Mouse (Mus musculus): ENCODE data around the gene St6gal1.
"Not testable (repeated sequence)": the region's sequence is repeated elsewhere in the genome, so short reads cannot be mapped to it uniquely, and the experiment has no call there.

St6gal1 gene

GRCm38 (mm10) chr16:23224671-23225068 lies at the start of gene St6gal1:
TSS of gene St6gal1 (plus strand) at chr16:23224740.
- in situ Hi-C loops (cut with MboI; ENCODE audit: unreplicated experiment in 2 of 2) = loop anchor here (5.0 to 10.0 kb wide), 5 partner anchors 48 to 670 kb away; partner anchors contain the start of gene Sst (in 1 of the 2)

GRCm38 (mm10) chr16:23174855-23175254 lies 49.7 kb upstream of the St6gal1 start:
- in situ Hi-C loops (cut with MboI; ENCODE audit: unreplicated experiment in 2 of 2) = no loop called here

GRCm38 (mm10) chr16:23175956-23176355 lies 48.6 kb upstream of the St6gal1 start:
- in situ Hi-C loops (cut with MboI; ENCODE audit: unreplicated experiment in 2 of 2) = no loop called here

GRCm38 (mm10) chr16:23177856-23178255 lies 46.7 kb upstream of the St6gal1 start:
- in situ Hi-C loops (cut with MboI; ENCODE audit: unreplicated experiment in 2 of 2) = no loop called here

- in situ Hi-C loops (cut with MboI; ENCODE audit: unreplicated experiment in 2 of 2) = no loop called here
Measured at GRCm38 (mm10) chr16:23178796-23179195, 45.7 kb upstream of the St6gal1 start.

- in situ Hi-C loops (cut with MboI; ENCODE audit: unreplicated experiment in 2 of 2) = not testable (repeated sequence)
Measured at GRCm38 (mm10) chr16:23179436-23179835, 45.1 kb upstream of the St6gal1 start.

GRCm38 (mm10) chr16:23181054-23181453 lies 43.5 kb upstream of the St6gal1 start:
- in situ Hi-C loops (cut with MboI; ENCODE audit: unreplicated experiment in 2 of 2) = no loop called here

GRCm38 (mm10) chr16:23181487-23181886 lies 43.1 kb upstream of the St6gal1 start:
- in situ Hi-C loops (cut with MboI; ENCODE audit: unreplicated experiment in 2 of 2) = no loop called here

GRCm38 (mm10) chr16:23181942-23182597 lies 42.5 kb upstream of the St6gal1 start:
- in situ Hi-C loops (cut with MboI; ENCODE audit: unreplicated experiment in 2 of 2) = no loop called here

GRCm38 (mm10) chr16:23185824-23186223 lies 38.7 kb upstream of the St6gal1 start:
- in situ Hi-C loops (cut with MboI; ENCODE audit: unreplicated experiment in 2 of 2) = no loop called here

- in situ Hi-C loops (cut with MboI; ENCODE audit: unreplicated experiment in 2 of 2) = no loop called here
Measured at GRCm38 (mm10) chr16:23186418-23186817, 38.1 kb upstream of the St6gal1 start.

- in situ Hi-C loops (cut with MboI; ENCODE audit: unreplicated experiment in 2 of 2) = no loop called here
Measured at GRCm38 (mm10) chr16:23187983-23188382, 36.6 kb upstream of the St6gal1 start.

- in situ Hi-C loops (cut with MboI; ENCODE audit: unreplicated experiment in 2 of 2) = no loop called here
Measured at GRCm38 (mm10) chr16:23189612-23190011, 34.9 kb upstream of the St6gal1 start.

GRCm38 (mm10) chr16:23191560-23192242 lies 32.8 kb upstream of the St6gal1 start:
- in situ Hi-C loops (cut with MboI; ENCODE audit: unreplicated experiment in 2 of 2) = no loop called here

- in situ Hi-C loops (cut with MboI; ENCODE audit: unreplicated experiment in 2 of 2) = no loop called here
Measured at GRCm38 (mm10) chr16:23195618-23196017, 28.9 kb upstream of the St6gal1 start.

GRCm38 (mm10) chr16:23196296-23196695 lies 28.2 kb upstream of the St6gal1 start:
- in situ Hi-C loops (cut with MboI; ENCODE audit: unreplicated experiment in 2 of 2) = no loop called here

GRCm38 (mm10) chr16:23196791-23197190 lies 27.7 kb upstream of the St6gal1 start:
- in situ Hi-C loops (cut with MboI; ENCODE audit: unreplicated experiment in 2 of 2) = no loop called here

GRCm38 (mm10) chr16:23201498-23201897 lies 23.0 kb upstream of the St6gal1 start:
- in situ Hi-C loops (cut with MboI; ENCODE audit: unreplicated experiment in 2 of 2) = no loop called here

- in situ Hi-C loops (cut with MboI; ENCODE audit: unreplicated experiment in 2 of 2) = no loop called here
Measured at GRCm38 (mm10) chr16:23214314-23214713, 10.2 kb upstream of the St6gal1 start.

- in situ Hi-C loops (cut with MboI; ENCODE audit: unreplicated experiment in 2 of 2) = no loop called here
Measured at GRCm38 (mm10) chr16:23215241-23215900, 9.2 kb upstream of the St6gal1 start.

GRCm38 (mm10) chr16:23216366-23216765 lies 8.2 kb upstream of the St6gal1 start:
- in situ Hi-C loops (cut with MboI; ENCODE audit: unreplicated experiment in 2 of 2) = no loop called here

GRCm38 (mm10) chr16:23218313-23218712 lies 6.2 kb upstream of the St6gal1 start:
- in situ Hi-C loops (cut with MboI; ENCODE audit: unreplicated experiment in 2 of 2) = no loop called here
